Mouse (Mus musculus) megakaryocyte, embryonic 14.5 days (primary cell): ENCODE data around the gene Slc35a2. TPM values are rescaled to one million over a fixed set of nuclear protein-coding genes. Genes with fewer than 3 reads are reported as not detected.

Experiments used
- H3K27me3 ChIP-seq: replicated peaks from 2 replicates; pipeline ENCODE3; 2012; ENCODE audit warnings: inconsistent platforms
- H3K36me3 ChIP-seq: replicated peaks from 2 replicates; pipeline ENCODE3; 2012; ENCODE audit warnings: low read length, inconsistent platforms, mixed read lengths
- H3K4me1 ChIP-seq: 2 replicates; pipeline ENCODE4 v1.6.1; 2012; ENCODE audit warnings: inconsistent platforms
- H3K4me3 ChIP-seq: replicated peaks from 2 replicates; pipeline ENCODE3; 2012; ENCODE audit warnings: moderate library complexity, mild to moderate bottlenecking, inconsistent platforms
- H3K9me3 ChIP-seq: 2 replicates; pipeline ENCODE4 v1.6.1; 2012; ENCODE audit warnings: inconsistent platforms
- FLI1 ChIP-seq: IDR thresholded peaks from 2 replicates; pipeline ENCODE4 v1.6.1; 2012; ENCODE audit warnings: low read length, inconsistent platforms, mixed read lengths
- GATA1 ChIP-seq: IDR thresholded peaks from 3 replicates; pipeline ENCODE4 v1.6.1; 2012; ENCODE audit warnings: mixed read lengths, low read length, inconsistent platforms, borderline replicate concordance
- polyA plus RNA-seq: library from polyadenylated mRNA; stranded (reverse); fragments of >175 nt; gene quantifications from 2 replicates; pipeline ENCODE4 v1.2.3, GENCODE M21; 2012; ENCODE audit warnings: low replicate concordance; ENCODE audit not compliant: insufficient read depth

Gene Slc35a2
- polyA plus RNA-seq, 1 experiment = 99.5 TPM

DNA sequence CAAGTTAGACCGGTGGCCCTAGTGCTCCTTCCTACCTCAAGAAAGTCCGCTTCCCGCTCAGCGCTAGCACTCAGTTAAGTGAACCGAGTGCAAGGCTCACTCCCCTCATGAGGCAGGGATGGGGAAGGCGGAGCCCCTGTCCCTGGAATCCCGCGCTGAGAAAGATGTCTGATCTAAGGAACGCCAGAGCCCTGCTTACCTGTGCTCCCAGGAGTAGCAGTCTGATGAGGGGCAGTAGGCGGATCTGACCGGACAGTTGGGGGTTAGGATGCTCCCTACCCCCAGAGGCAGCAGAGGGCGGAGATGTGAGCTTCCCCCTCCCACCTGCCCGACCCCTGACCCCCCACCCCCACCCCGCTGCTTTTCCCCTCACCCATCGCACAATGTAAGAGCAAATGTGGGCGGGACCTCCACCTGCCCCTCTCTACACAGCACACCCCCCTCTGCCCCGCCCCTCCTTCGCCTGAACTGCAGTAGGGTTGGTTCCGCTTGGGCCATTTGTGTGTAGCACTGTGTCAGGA, 44.5 kb downstream of the Slc35a2 start, which contains the start of gene Eras:
Gene Eras (minus strand): TSS at position 338 of the 521 bp plus-strand sequence.
- TF ChIP-seq GATA1 (no peak), FLI1 (no peak)
- Histone ChIP-seq H3K4me3 (peak within 1 kb of the TSS; percentile 44), H3K27me3 (peaks cover 66% of the 10 kb centered on the region)

DNA sequence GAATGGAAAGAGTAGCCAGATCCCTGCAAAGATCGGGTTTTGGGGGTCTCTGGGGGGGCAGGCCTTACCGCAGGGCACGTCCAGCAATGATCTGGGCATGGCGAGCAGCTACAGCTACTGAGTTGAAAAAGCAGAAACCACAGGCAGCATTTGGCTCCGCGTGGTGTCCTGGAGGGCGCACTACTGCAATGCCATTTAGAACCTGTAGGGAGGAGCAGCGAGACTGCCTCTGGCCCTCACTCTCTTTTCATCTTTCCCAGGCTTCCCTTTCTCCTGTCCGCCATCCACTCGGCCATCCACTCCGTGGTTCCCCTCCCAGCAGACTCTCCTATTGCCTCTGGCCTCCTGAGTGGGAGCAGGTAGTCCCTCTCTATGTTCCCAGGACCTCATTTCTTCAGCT, 53.0 kb downstream of the Slc35a2 start:
- TF ChIP-seq GATA1 = no peak
- no peak for TF ChIP-seq FLI1
- Histone ChIP-seq H3K27me3 (no peaks in the 10 kb centered on the region), H3K9me3 (0 out of 2 replicates have a peak, but pooled peaks cover 3% of the 10 kb centered on the region), H3K4me1 (0 out of 2 replicates have a peak, but pooled peaks cover 3% of the 10 kb centered on the region), H3K4me3 (no peak overlapping the region), H3K36me3 (peaks cover 38% of the 10 kb centered on the region)

More for the DNA sequence above, 44.5 kb downstream of the Slc35a2 start, which contains the start of gene Eras:
- Histone ChIP-seq H3K4me1 (peaks cover 12% of the 10 kb centered on the region; the same call in 1 of the 2 replicates), H3K9me3 (peaks cover 13% of the 10 kb centered on the region), H3K36me3 (peaks cover 21% of the 10 kb centered on the region)

- Histone ChIP-seq H3K4me1 (0 out of 2 replicates have a peak, but pooled peaks cover 3% of the 10 kb centered on the region), H3K9me3 (0 out of 2 replicates have a peak, but pooled peaks cover 3% of the 10 kb centered on the region), H3K27me3 (no peaks in the 10 kb centered on the region), H3K36me3 (peaks cover 37% of the 10 kb centered on the region), H3K4me3 (no peak overlapping the region)
- no peak for TF ChIP-seq FLI1
- TF ChIP-seq GATA1 = no peak
These were observed 53.8 kb downstream of the Slc35a2 start for GRCm38 (mm10) chrX:7937667-7938066.

Other genes starting within 250 kb of the Slc35a2 start
- 1.4 TPM in 1 of 2 replicates, not detected in the other for gene Syp, start 245.6 kb upstream of the Slc35a2 start, polyA plus RNA-seq
- 3.0 and 5.9 TPM in 2 replicates for gene Prickle3, start 226.8 kb upstream of the Slc35a2 start, polyA plus RNA-seq
- gene Plp2, start 212.6 kb upstream of the Slc35a2 start, polyA plus RNA-seq = 18.5 and 29.3 TPM in 2 replicates
- gene Magix, start 202.8 kb upstream of the Slc35a2 start, polyA plus RNA-seq = not detected in 2 replicates
- 2.4 TPM in 1 of 2 replicates, not detected in the other for gene Gpkow, start 186.9 kb upstream of the Slc35a2 start, polyA plus RNA-seq
- gene Wdr45, start 169.7 kb upstream of the Slc35a2 start, polyA plus RNA-seq = 8.7 and 24.6 TPM in 2 replicates
- 12.9 TPM in 1 of 2 replicates, not detected in the other for gene Gm45208, start 161.8 kb upstream of the Slc35a2 start, polyA plus RNA-seq
- gene Praf2, start 155.6 kb upstream of the Slc35a2 start, polyA plus RNA-seq = 28.2 and 91.3 TPM in 2 replicates
- gene Ccdc120, start 133.1 kb upstream of the Slc35a2 start, polyA plus RNA-seq = 8.5 and 31.6 TPM in 2 replicates
- gene Tfe3, start 121.5 kb upstream of the Slc35a2 start, polyA plus RNA-seq = 17.5 and 17.8 TPM in 2 replicates
- 7.5 and 16.3 TPM in 2 replicates for gene Gripap1, start 94.3 kb upstream of the Slc35a2 start, polyA plus RNA-seq
- 0.15 TPM in 1 of 2 replicates, not detected in the other for gene Kcnd1, start 61.7 kb upstream of the Slc35a2 start, polyA plus RNA-seq
- 89.2 and 180 TPM in 2 replicates for gene Otud5, start 42.7 kb upstream of the Slc35a2 start, polyA plus RNA-seq
- gene Pim2, start 5.8 kb upstream of the Slc35a2 start, polyA plus RNA-seq = 177 and 348 TPM in 2 replicates
- gene Pqbp1, start 15.2 kb downstream of the Slc35a2 start, polyA plus RNA-seq = 135 and 223 TPM in 2 replicates
- gene Timm17b, start 15.3 kb downstream of the Slc35a2 start, polyA plus RNA-seq = 139 and 161 TPM in 2 replicates
- gene Gm10491, start 23.8 kb downstream of the Slc35a2 start, polyA plus RNA-seq = not detected in 2 replicates
- not detected in 2 replicates for gene Gm10490, start 25.5 kb downstream of the Slc35a2 start, polyA plus RNA-seq
- 1.4 and 3.8 TPM in 2 replicates for gene Pcsk1n, start 35.8 kb downstream of the Slc35a2 start, polyA plus RNA-seq
- gene Eras, start 44.6 kb downstream of the Slc35a2 start, polyA plus RNA-seq = not detected in 2 replicates
- gene Hdac6, start 63.9 kb downstream of the Slc35a2 start, polyA plus RNA-seq = 0.96 and 16.9 TPM in 2 replicates
- 227 and 1,046 TPM in 2 replicates for gene Gata1, start 94.0 kb downstream of the Slc35a2 start, polyA plus RNA-seq
- gene Glod5, start 134.5 kb downstream of the Slc35a2 start, polyA plus RNA-seq = 0.94 TPM in 1 of 2 replicates, not detected in the other
- 0.99 and 3.9 TPM in 2 replicates for gene Suv39h1, start 190.7 kb downstream of the Slc35a2 start, polyA plus RNA-seq
- 450 and 808 TPM in 2 replicates for gene Was, start 206.5 kb downstream of the Slc35a2 start, polyA plus RNA-seq
- gene Wdr13, start 248.9 kb downstream of the Slc35a2 start, polyA plus RNA-seq = 23.4 and 38.2 TPM in 2 replicates